Mouse (Mus musculus): ENCODE measurements at regions not wholly inside any gene's neighbourhood (a gene's known extent, or its start where the extent isn't known, plus 50 kb on each side); places are given as distances from the start of the nearest gene placed in this dataset.

DNA sequence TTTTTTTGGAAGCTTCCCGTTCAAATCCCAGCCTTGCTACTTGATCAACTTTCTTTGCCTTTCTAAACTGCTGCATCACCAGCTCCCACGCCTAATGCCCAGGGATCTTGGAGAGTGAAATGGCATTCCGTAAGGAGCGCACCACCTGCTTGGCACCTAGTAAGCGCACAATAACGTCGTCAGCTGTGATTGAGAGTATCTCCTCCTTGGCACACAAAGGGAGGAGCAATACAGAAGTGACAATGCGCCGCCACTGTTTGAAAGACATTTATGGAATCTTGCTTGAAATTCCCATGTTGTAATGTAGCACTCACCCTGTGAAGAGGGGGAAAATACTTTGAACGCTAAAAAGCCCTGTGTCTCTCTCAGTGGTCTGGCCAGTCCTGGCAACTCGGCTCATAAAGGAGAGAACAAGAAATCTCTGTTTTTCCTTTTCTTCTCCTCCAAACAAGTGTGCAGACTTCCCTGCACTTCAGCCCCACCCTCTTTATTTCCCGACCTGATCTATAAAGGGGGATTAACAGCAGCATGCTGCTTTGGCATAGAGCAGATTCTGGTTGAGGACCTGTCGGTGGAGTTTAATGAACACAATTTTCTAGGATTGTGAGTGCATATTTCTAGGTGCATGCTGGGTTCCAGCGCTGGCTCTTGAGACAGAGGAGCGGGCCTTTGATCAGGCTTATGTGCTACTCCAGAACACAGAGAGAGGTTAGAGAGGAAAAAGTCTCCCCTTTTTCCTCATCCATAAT lies 155.7 kb upstream of the Tmem161b start:
- DNase-seq (ENCODE audit: low spot score): no peak

DNA sequence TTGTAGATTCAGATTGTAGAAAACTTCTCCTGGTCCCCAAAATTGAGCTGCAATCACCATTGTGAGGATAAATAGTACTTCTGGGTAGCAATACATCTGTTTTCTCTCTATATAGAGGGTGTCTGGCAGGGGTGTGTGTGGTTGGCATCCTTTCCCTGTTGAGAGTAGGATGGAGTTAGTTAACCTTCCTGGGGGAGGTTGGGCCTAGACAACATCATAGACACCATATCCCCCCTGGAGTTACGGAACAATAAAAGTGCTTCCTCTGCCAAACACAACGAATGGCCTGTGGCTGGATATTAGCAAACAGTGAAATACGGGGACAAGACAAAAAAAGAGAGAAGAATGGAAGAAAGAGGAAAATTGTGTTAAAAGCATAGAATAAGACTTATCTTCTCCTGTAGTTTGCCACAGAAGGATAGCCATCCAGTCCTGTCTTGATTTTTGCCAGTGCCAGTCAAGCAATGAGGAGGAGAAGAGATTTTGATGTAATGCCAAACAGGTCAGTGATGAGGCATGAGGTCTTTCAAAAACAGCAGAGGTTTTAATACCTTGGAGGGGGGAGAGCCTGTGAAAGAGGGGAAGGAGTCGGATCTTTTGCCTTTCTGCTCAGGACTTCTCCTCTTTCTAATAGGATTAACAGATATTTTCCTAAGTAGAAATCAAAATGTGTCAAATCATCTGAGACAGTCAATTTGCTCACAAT lies 155.0 kb upstream of the Tmem161b start:
- DNase-seq (ENCODE audit: low spot score): no peak

DNA sequence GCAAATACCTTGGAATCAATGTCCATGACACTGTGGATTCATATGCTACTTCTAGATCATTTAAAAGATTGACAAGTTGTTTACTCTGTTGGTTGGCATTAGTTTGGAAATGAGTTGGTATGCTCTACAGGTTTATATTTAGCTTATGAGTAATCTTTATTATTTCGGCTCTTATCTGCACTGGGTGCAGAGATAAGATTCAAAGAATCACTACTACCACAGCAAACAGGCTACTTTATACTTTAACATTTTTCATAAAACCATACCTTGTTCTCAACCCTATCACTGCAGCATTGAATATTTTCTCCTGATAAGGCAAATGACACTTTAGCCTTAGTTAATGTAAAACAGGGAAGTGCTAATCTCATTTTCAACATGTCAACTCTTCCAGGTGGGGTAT lies 153.7 kb upstream of the Tmem161b start:
- DNase-seq (ENCODE audit: low spot score): no peak

All from left cerebral cortex, adult 11 months (tissue).